Mouse (Mus musculus): Measurements from ENCODE around the gene Cib3. TPM values are rescaled to one million over a fixed set of nuclear protein-coding genes. Genes with fewer than 3 reads are reported as not detected.
A peak's percentile ranks its signal among the peaks of the same experiment; 100 is the strongest.

Cib3 gene
- polyA plus RNA-seq (2016; fragmentation: Nextera tagmentation; extraction: Ambion mirVana), result not detected in 2 replicates

- no peaks in the 10 kb centered on the region for H3K36me3 ChIP-seq
- 71% methylated on average over 4 of the region's 4 CpGs for WGBS
- DNase-seq (ENCODE audit: low spot score), result no peak
Observed at GRCm38 (mm10) chr8:72212751-72213150, at the start of gene Cib3. TSS of gene Cib3 (minus strand) at chr8:72212837.

DNA sequence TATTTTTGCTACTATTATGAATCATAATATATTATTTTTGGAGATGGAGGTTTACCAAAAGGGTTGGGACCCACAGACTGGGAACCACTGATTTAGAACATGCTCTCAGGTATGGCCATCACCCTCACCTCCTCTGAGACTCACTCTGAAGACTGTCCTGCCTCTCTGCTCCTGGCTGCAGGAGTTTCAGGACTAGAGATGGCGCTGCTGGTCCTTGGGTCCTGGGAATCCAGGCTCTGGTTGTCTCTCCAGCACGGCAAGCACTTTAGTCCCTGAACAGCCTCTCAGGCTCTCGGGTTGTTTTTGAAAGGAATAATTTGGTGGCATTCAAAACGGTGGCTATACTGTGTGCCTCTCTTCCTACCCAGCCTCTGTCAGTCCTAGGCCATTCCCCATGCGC, 49.2 kb upstream of the Cib3 start:
- H3K4me3 ChIP-seq, result no peak overlapping the region
- H3K9me3 ChIP-seq (replicated peaks), result no peaks in the 10 kb centered on the region
- no peak overlapping the region for H3K27ac ChIP-seq (replicated peaks)
- WGBS, result 49% methylated on average over 5 of the region's 5 CpGs
- H3K36me3 ChIP-seq, result peaks cover 4% of the 10 kb centered on the region
- H3K27me3 ChIP-seq (ENCODE audit: low read depth, poor library complexity, severe bottlenecking), result no peaks in the 10 kb centered on the region
- no peak for DNase-seq (ENCODE audit: low spot score)
- H3K4me1 ChIP-seq, result no peaks in the 10 kb centered on the region

More at GRCm38 (mm10) chr8:72212751-72213150, at the start of gene Cib3:
- Histone ChIP-seq H3K9me3 (replicated peaks) (no peaks in the 10 kb centered on the region), H3K27me3 (ENCODE audit: low read depth, poor library complexity, severe bottlenecking) (no peaks in the 10 kb centered on the region; the same call in 1 of the 2 replicates), H3K27ac (replicated peaks) (no peak within 1 kb of the TSS), H3K4me1 (no peaks in the 10 kb centered on the region), H3K4me3 (no peak within 1 kb of the TSS)

DNA sequence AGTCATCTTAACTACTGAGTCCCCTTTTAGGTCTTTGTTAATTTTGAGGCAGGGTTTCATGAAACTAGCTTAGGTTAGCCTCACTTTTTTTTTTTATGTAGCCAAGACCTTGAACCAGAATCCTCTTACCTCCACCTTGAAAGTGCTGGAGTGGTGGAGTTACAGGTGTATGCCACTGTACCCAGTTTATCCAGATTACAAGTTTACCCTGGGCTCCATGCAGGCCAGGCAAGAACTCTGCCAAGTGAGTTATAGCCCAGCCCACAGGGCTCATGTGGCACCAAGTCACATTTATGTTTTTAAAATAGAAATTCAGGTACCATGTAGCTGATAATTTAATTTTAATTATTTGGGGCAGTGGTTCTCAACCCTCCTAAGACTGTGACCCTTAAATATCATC, 48.8 kb upstream of the Cib3 start:
- Histone ChIP-seq H3K36me3 (peaks cover 9% of the 10 kb centered on the region), H3K9me3 (replicated peaks) (no peaks in the 10 kb centered on the region), H3K27me3 (ENCODE audit: low read depth, poor library complexity, severe bottlenecking) (no peaks in the 10 kb centered on the region), H3K4me3 (no peak overlapping the region), H3K4me1 (no peaks in the 10 kb centered on the region), H3K27ac (replicated peaks) (no peak overlapping the region)
- no peak for DNase-seq (ENCODE audit: low spot score)

GRCm38 (mm10) chr8:72261019-72261418, 48.4 kb upstream of the Cib3 start:
- no peaks in the 10 kb centered on the region for H3K4me1 ChIP-seq
- peak; percentile 57 for DNase-seq (ENCODE audit: low spot score)
- no peaks in the 10 kb centered on the region for H3K27me3 ChIP-seq (ENCODE audit: low read depth, poor library complexity, severe bottlenecking)
- H3K36me3 ChIP-seq, result peaks cover 10% of the 10 kb centered on the region
- H3K27ac ChIP-seq (replicated peaks), result no peak overlapping the region
- 39% methylated on average over 2 of the region's 2 CpGs for WGBS
- no peaks in the 10 kb centered on the region for H3K9me3 ChIP-seq (replicated peaks)
- no peak overlapping the region for H3K4me3 ChIP-seq

- no peak overlapping the region for H3K27ac ChIP-seq (replicated peaks)
- no peaks in the 10 kb centered on the region for H3K4me1 ChIP-seq
- H3K36me3 ChIP-seq, result peaks cover 14% of the 10 kb centered on the region
- no peaks in the 10 kb centered on the region for H3K27me3 ChIP-seq (ENCODE audit: low read depth, poor library complexity, severe bottlenecking)
- no peak overlapping the region for H3K4me3 ChIP-seq
- no peaks in the 10 kb centered on the region for H3K9me3 ChIP-seq (replicated peaks)
- DNase-seq (ENCODE audit: low spot score), result no peak
- WGBS, result 70% methylated on average over 4 of the region's 4 CpGs
Observed at GRCm38 (mm10) chr8:72260585-72260984, 47.9 kb upstream of the Cib3 start.

GRCm38 (mm10) chr8:72259862-72260261, 47.2 kb upstream of the Cib3 start:
- no peaks in the 10 kb centered on the region for H3K4me1 ChIP-seq
- DNase-seq (ENCODE audit: low spot score), result no peak
- no peaks in the 10 kb centered on the region for H3K27me3 ChIP-seq (ENCODE audit: low read depth, poor library complexity, severe bottlenecking)
- H3K27ac ChIP-seq (replicated peaks), result no peak overlapping the region
- H3K36me3 ChIP-seq, result peaks cover 22% of the 10 kb centered on the region
- WGBS, result 83% methylated on average over 2 of the region's 2 CpGs
- no peaks in the 10 kb centered on the region for H3K9me3 ChIP-seq (replicated peaks)
- H3K4me3 ChIP-seq, result no peak overlapping the region

- DNase-seq (ENCODE audit: low spot score), result no peak
- H3K9me3 ChIP-seq (replicated peaks), result no peaks in the 10 kb centered on the region
- H3K4me1 ChIP-seq, result no peaks in the 10 kb centered on the region
- H3K36me3 ChIP-seq, result peaks cover 40% of the 10 kb centered on the region
- WGBS, result 89% methylated on average over 1 of the region's 1 CpGs
- H3K4me3 ChIP-seq, result no peak overlapping the region
- no peaks in the 10 kb centered on the region for H3K27me3 ChIP-seq (ENCODE audit: low read depth, poor library complexity, severe bottlenecking)
- H3K27ac ChIP-seq (replicated peaks), result no peak overlapping the region
Observed at GRCm38 (mm10) chr8:72257902-72258238, 45.2 kb upstream of the Cib3 start.

DNA sequence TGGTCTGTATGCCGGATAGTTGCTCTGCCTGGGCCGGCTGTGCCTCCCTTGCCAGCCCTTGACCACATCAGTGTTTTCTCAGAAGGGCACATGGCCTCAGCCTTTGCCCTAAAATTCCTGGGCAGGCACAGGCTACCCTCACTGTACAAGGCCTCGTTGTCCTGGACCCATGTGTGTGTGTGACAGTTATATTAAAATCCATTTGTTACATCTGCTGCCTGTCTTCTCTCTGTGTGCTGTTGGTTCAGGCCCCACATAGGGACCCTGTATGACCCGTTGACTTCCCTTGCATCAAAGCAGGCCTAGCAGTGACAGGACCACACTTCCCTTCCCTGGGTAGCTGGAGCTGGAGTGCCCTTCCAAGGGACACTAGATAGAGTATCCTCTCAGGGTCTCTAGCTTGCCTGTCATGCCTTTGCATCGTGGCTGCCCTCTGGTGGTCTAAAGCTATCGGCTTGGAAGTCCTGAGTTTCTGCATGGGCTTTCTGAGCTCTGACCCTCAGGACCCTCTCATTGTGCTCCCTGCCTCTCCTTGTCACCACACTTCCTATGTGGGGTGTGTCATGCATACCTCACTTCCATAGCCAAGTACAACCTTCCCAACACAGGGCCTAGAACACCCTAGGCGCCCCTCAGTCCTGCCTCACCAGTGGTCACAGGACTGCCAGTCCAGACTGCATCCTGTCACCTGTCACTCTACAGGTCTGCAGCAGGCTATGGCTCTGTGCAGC, 44.7 kb upstream of the Cib3 start:
- Histone ChIP-seq H3K27ac (replicated peaks) (no peak overlapping the region), H3K9me3 (replicated peaks) (no peaks in the 10 kb centered on the region), H3K4me3 (no peak overlapping the region), H3K36me3 (peaks cover 45% of the 10 kb centered on the region), H3K27me3 (ENCODE audit: low read depth, poor library complexity, severe bottlenecking) (no peaks in the 10 kb centered on the region), H3K4me1 (no peaks in the 10 kb centered on the region)
- WGBS, result 54% methylated on average over 7 of the region's 7 CpGs
- peak; percentile 56 for DNase-seq (ENCODE audit: low spot score)

DNA sequence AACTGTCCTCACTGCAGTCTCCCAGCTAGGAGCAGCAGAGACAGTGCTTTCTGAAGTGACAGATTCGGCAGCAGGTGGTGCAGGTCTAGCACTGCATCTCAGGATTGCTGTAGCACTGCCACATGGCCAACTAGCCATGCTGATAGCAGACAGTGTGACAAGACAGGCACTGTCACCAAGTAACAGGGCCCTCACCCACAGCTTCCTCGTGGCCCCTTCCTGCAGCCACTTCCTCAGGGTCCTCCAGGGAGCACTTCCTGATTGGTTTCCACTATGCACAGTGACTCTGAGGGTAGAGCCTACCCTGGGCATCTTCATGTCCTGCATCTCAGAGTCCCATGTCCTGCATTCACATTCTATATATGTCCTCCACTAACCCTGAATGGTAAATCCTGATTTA, 32.0 kb upstream of the Cib3 start:
- DNase-seq (ENCODE audit: low spot score), result no peak
- Histone ChIP-seq H3K4me3 (no peak overlapping the region), H3K27me3 (ENCODE audit: low read depth, poor library complexity, severe bottlenecking) (no peaks in the 10 kb centered on the region), H3K36me3 (peaks cover 67% of the 10 kb centered on the region), H3K9me3 (replicated peaks) (no peaks in the 10 kb centered on the region), H3K4me1 (peaks cover 17% of the 10 kb centered on the region), H3K27ac (replicated peaks) (no peak overlapping the region)
- WGBS, result 71% methylated on average over 2 of the region's 2 CpGs

GRCm38 (mm10) chr8:72242226-72242625, 29.6 kb upstream of the Cib3 start:
- Histone ChIP-seq H3K9me3 (replicated peaks) (no peaks in the 10 kb centered on the region), H3K27ac (replicated peaks) (no peak overlapping the region), H3K4me1 (peaks cover 17% of the 10 kb centered on the region), H3K4me3 (no peak overlapping the region), H3K36me3 (peaks cover 46% of the 10 kb centered on the region), H3K27me3 (ENCODE audit: low read depth, poor library complexity, severe bottlenecking) (no peaks in the 10 kb centered on the region)
- DNase-seq (ENCODE audit: low spot score), result no peak
- WGBS, result 94% methylated on average over 1 of the region's 1 CpGs

- Histone ChIP-seq H3K36me3 (peaks cover 33% of the 10 kb centered on the region), H3K27me3 (ENCODE audit: low read depth, poor library complexity, severe bottlenecking) (no peaks in the 10 kb centered on the region), H3K4me1 (peaks cover 17% of the 10 kb centered on the region), H3K27ac (replicated peaks) (peak overlapping the region; percentile 97), H3K9me3 (replicated peaks) (no peaks in the 10 kb centered on the region), H3K4me3 (peak overlapping the region; percentile 71)
- 78% methylated on average over 7 of the region's 7 CpGs for WGBS
- DNase-seq (ENCODE audit: low spot score), result no peak
Observed at GRCm38 (mm10) chr8:72240951-72241350, 28.3 kb upstream of the Cib3 start.

- H3K27ac ChIP-seq (replicated peaks), result peak overlapping the region; percentile 97
- peaks cover 17% of the 10 kb centered on the region for H3K4me1 ChIP-seq
- no peaks in the 10 kb centered on the region for H3K27me3 ChIP-seq (ENCODE audit: low read depth, poor library complexity, severe bottlenecking)
- H3K36me3 ChIP-seq, result peaks cover 28% of the 10 kb centered on the region
- whole genome bisulfite sequencing, result under 1% methylated on average over 24 of the region's 24 CpGs
- H3K4me3 ChIP-seq, result peak overlapping the region; percentile 71
- no peaks in the 10 kb centered on the region for H3K9me3 ChIP-seq (replicated peaks)
- no peak for DNase-seq (ENCODE audit: low spot score)
Observed at GRCm38 (mm10) chr8:72240403-72240763, 27.7 kb upstream of the Cib3 start.

- under 1% methylated on average over 54 of the region's 54 CpGs for WGBS
- H3K36me3 ChIP-seq, result peaks cover 24% of the 10 kb centered on the region
- peak within 1 kb of the TSS; percentile 71 for H3K4me3 ChIP-seq
- H3K27ac ChIP-seq (replicated peaks), result peak within 1 kb of the TSS; percentile 97
- H3K27me3 ChIP-seq (ENCODE audit: low read depth, poor library complexity, severe bottlenecking), result no peaks in the 10 kb centered on the region
- no peaks in the 10 kb centered on the region for H3K9me3 ChIP-seq (replicated peaks)
- DNase-seq (ENCODE audit: low spot score), result peak; percentile 99
- peaks cover 17% of the 10 kb centered on the region for H3K4me1 ChIP-seq
Observed at GRCm38 (mm10) chr8:72239499-72240402, 27.1 kb upstream of the Cib3 start, which contains the start of gene Ap1m1. TSS of gene Ap1m1 (plus strand) at chr8:72240018.

All from midbrain, embryonic 10.5 days (tissue).